Mouse (Mus musculus): Measurements from ENCODE around the gene Ppil3.

Ppil3 gene

DNA sequence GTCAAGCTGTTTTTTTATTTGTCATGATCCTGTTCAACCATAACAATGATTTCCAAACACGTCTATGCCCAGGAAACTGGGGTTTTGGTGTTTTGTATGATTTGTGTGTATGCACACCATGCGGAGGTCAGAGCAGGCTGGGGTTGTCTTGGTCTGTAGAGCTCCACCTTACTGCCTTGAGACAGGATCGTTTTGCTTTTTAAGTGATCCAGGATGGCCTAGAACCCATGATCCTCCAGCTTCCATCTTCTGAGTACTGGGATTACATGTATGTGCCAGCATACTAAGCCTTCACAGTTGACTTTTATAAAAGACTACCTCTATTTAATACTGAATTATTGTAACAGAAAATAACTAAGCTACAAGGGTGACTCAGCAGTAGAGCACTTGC lies 35.1 kb downstream of the Ppil3 start:
- intact Hi-C loops (cut with DNase I): no loop called here

DNA sequence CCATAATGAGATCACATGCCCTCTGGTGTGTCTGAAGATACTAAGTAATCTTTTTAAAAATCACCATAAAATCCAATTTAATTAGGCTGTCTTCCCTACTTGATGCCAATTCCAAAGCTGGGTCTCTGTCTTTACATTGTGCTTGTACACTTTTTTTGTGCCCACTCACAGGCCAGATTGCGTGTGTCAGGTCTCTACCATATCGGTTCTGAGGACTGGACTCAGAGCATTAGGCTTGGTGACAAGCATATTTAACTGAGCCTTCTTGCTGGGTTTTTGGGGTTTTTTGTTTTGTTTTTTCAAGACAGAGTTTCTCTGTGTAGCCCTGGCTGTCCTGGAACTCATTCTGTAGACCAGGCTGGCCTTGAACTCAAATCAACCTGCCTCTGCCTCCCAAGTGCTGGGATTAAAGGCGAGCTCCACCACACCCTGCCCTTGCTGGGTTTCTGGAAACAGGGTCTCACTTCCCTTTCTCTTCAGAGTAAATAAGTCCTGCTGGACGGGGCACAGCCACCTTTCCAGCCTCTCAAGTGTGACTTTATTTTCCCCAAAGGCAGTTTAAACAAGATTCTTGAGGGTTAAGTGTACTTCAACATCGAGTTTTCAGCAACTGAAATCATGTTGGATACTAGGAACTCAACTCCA lies 35.6 kb downstream of the Ppil3 start:
- intact Hi-C loops (cut with DNase I): no loop called here

DNA sequence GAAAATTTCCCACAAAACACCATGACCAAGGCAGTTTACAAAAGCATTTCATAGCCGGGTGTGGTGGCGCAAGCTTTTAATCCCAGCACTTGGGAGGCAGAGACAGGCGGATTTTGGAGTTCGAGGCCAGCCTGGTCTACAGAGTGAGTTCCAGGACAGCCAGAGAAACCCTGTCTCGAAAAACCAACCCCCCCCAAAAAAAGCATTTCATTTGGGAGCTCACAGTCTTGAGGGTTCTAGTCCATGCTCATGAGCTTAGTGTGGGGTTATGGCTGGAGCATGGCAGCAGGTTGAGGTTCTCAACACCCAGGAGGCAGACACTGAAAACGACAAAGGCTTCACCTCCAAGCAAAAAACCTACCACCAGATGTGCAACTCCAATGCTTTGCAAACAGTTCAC lies 37.1 kb downstream of the Ppil3 start:
- intact Hi-C loops (cut with DNase I): no loop called here

GRCm38 (mm10) chr1:58407321-58407720 lies 38.0 kb downstream of the Ppil3 start:
- intact Hi-C loops (cut with DNase I): no loop called here

DNA sequence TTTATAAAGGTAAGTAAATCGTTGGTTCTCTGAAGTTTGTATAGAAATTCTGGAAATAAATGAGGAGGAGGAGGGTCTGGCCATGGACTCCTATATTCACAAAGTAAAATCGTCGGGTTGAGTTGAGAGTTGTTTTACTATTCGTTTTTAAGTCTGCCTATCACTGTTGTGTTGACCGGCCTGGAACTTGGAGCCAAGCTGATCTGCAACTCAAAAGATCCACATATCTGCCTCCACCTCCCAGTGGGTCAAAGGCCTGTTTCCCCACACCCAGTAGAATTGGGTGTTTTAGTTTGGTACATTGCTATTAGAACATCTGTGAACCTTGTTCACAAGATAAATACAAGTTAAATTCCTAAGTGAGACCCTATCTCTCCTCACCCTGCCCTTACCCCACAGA lies 41.5 kb downstream of the Ppil3 start:
- intact Hi-C loops (cut with DNase I): no loop called here

GRCm38 (mm10) chr1:58401396-58401795 lies 43.9 kb downstream of the Ppil3 start:
- intact Hi-C loops (cut with DNase I): no loop called here

- intact Hi-C loops (cut with DNase I): no loop called here
Measured at GRCm38 (mm10) chr1:58397731-58398130, 47.6 kb downstream of the Ppil3 start.

DNA sequence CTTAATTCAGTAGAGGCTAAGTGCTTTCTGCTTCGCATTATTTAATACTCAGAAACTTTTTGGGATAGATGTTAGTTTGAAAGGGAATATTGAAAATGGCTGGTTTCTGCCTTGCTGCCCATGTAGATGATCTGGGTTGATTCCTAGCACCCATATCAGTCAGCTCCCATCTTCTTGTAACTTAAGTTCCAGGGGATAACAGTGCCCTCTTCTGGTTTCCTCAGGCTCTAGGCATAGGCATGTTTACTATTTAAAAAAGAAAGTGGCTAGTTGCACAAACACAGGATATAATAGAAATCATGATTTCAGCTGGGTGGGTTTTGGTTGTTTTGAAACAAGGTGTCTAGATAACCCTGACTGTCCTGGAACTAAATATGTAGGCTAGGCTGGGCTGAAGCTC lies 49.1 kb downstream of the Ppil3 start:
- intact Hi-C loops (cut with DNase I): no loop called here

DNA sequence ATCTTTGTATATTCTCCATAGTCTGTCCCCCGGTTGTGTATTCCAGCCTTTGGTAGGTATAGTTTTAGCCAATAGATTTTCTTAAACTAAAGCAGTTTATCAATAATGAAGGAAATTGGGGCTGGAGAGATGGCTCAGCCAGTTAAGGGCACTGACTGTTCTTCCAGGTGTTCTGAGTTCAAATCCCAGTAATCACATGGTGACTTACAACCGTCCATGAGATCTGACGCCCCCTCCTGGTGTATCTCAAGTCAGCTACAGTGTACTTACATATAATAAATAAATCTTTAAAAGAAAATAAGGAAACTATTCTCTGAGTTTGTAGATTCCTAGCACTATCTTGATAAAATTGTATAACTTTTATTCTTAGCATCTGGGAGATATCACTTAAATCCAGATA lies 49.9 kb downstream of the Ppil3 start:
- intact Hi-C loops (cut with DNase I): no loop called here

DNA sequence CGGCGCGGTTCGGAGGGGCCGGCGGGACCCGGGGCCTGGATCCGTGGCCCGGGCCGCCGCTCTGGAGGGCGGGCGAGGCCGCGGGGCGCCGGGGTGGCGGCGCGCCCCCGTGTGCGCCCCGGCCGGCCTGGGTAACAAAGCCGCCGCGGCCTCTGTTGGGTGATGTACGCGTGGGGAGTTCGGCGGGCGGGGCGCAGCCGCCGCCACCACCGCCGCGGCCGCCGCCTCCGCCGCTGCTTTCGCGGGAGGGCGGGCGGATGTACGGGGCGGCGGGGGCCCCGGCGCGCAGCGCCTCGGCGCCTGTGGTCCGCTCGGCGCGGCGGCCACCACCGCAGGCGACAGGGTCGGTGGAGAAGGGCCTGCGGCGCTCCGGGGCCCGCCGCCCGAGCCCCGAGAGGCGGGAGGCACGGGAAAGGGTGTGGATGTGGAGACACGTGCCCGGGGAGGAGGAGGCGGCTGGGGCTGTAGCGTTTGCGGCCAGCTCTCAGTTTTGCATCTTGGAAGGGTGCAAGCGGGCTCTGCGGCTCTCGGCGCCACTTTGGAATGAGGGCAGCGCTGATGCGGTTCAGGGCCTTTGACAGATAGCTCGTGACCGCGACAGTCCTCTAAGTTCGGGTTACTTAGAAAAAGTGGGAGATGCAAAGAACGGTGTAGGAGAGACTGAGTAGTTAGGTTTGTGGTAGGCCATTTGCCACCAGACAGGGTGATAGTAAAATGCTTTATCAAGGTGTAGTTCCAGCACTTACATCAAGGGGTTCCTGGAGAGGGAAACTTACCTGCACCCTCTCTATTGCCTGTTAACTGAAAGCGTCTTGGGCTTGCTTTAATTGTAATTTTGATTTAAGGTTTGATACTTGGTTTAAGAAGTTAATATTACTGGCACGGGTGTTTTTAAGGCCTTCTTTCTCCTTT lies 51.7 kb downstream of the Ppil3 start:
- intact Hi-C loops (cut with DNase I): loop anchor here (5.0 kb wide), 1 partner anchor 96 kb away; no protein-coding TSS in a partner anchor

- intact Hi-C loops (cut with DNase I): loop anchor here (5.0 kb wide), 1 partner anchor 95 kb away; no protein-coding TSS in a partner anchor
Measured at GRCm38 (mm10) chr1:58392652-58393283, 52.5 kb downstream of the Ppil3 start, which contains the start of gene Bzw1. Gene Bzw1, plus strand, starts transcription at chr1:58392898.

GRCm38 (mm10) chr1:58392268-58392651 lies 53.0 kb downstream of the Ppil3 start:
- intact Hi-C loops (cut with DNase I): loop anchor here (5.0 kb wide), 1 partner anchor 95 kb away; no protein-coding TSS in a partner anchor

GRCm38 (mm10) chr1:58391421-58392267 lies 53.6 kb downstream of the Ppil3 start:
- intact Hi-C loops (cut with DNase I): loop anchor here (5.0 kb wide), 1 partner anchor 94 kb away; no protein-coding TSS in a partner anchor

DNA sequence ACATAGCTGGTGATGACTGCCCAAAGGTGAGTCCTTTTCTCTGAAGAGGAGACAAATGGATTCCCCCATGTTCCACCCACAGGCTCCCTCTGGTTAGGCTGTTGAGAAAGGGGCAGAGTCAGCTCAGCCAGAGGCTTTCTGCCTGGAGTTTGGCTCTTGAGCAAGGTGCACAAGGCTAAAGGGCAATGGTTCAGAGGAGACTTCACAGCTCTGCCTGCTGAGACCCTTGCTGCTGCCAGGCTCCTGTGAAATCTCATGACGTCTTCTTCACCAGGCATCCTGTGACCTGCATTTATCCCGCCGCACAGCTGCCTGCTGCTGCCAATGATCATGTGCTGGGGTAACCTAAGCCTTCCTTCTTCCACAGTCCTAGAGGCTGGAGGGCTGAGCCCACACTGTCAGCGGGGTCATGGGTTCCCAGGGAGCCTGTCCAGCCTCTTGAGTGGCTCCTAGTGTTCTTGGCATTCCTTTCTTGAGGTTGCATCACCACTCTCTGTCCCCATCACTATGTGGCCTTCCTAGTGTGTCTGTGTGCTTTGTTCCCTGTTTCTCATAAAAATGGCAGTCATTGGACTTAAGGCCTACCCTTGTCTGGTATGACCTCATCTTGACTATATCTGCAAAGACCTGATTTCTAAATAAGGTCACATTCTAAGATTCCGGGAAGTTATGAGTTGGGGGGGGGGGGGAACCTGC lies 62.6 kb downstream of the Ppil3 start:
- intact Hi-C loops (cut with DNase I): no loop called here
